Mouse (Mus musculus): ENCODE results near the gene Gmeb1. TPM values are rescaled to one million over a fixed set of nuclear protein-coding genes. Genes with fewer than 3 reads are reported as not detected.

The Gmeb1 gene
- polyA plus RNA-seq, 1 experiment from 2014 or later: 43.6 TPM

Small RNAs within 50 kb of the gene (microRNA-seq; reads per million reads assigned to microRNA genes)
- not detected for gene Gm22033 (ENCODE audit: borderline number of aligned reads)

Other genes starting within 250 kb of the Gmeb1 start
- 0.05 and 0.08 TPM in 2 replicates for gene Gm10300, start 186.9 kb downstream of the Gmeb1 start, polyA plus RNA-seq (2015; fragmentation: Nextera tagmentation; extraction: Ambion mirVana)
- gene Epb41, start 186.3 kb downstream of the Gmeb1 start, polyA plus RNA-seq (2015; fragmentation: Nextera tagmentation; extraction: Ambion mirVana): 47.5 and 52.0 TPM in 2 replicates
- gene Oprd1, start 117.1 kb downstream of the Gmeb1 start, polyA plus RNA-seq (2015; fragmentation: Nextera tagmentation; extraction: Ambion mirVana): 0.08 and 0.22 TPM in 2 replicates
- 126 TPM in 2 replicates for gene Ythdf2, start 49.3 kb downstream of the Gmeb1 start, polyA plus RNA-seq (2015; fragmentation: Nextera tagmentation; extraction: Ambion mirVana)
- 83.0 and 92.5 TPM in 2 replicates for gene Taf12, start 12.8 kb upstream of the Gmeb1 start, polyA plus RNA-seq (2015; fragmentation: Nextera tagmentation; extraction: Ambion mirVana)
- 10.8 and 11.9 TPM in 2 replicates for gene Rab42, start 41.8 kb upstream of the Gmeb1 start, polyA plus RNA-seq (2015; fragmentation: Nextera tagmentation; extraction: Ambion mirVana)
- gene Trnau1ap, start 67.9 kb upstream of the Gmeb1 start, polyA plus RNA-seq (2015; fragmentation: Nextera tagmentation; extraction: Ambion mirVana): 53.2 and 55.1 TPM in 2 replicates
- gene Rcc1, start 92.0 kb upstream of the Gmeb1 start, polyA plus RNA-seq (2015; fragmentation: Nextera tagmentation; extraction: Ambion mirVana): 97.8 and 99.5 TPM in 2 replicates
- 7.0 and 7.8 TPM in 2 replicates for gene Phactr4, start 160.9 kb upstream of the Gmeb1 start, polyA plus RNA-seq (2015; fragmentation: Nextera tagmentation; extraction: Ambion mirVana)
- 30.5 and 31.5 TPM in 2 replicates for gene Med18, start 202.3 kb upstream of the Gmeb1 start, polyA plus RNA-seq (2015; fragmentation: Nextera tagmentation; extraction: Ambion mirVana)
- 7.3 and 8.0 TPM in 2 replicates for gene Sesn2, start 248.9 kb upstream of the Gmeb1 start, polyA plus RNA-seq (2015; fragmentation: Nextera tagmentation; extraction: Ambion mirVana)